Mouse (Mus musculus): Measurements from ENCODE around the gene Tbx6.

Gene Tbx6

GRCm38 (mm10) chr7:126821835-126822511, 40.7 kb downstream of the Tbx6 start:
- peak; percentile 35 to 48 for DNase-seq

- no peak for DNase-seq
These were observed 41.5 kb downstream of the Tbx6 start for GRCm38 (mm10) chr7:126822741-126823140.

GRCm38 (mm10) chr7:126823202-126823711, 42.0 kb downstream of the Tbx6 start:
- no peak for DNase-seq

GRCm38 (mm10) chr7:126823940-126824339, 42.7 kb downstream of the Tbx6 start:
- no peak for DNase-seq

- no peak for DNase-seq
These were observed 44.1 kb downstream of the Tbx6 start for GRCm38 (mm10) chr7:126825403-126825802.

GRCm38 (mm10) chr7:126825952-126826351, 44.7 kb downstream of the Tbx6 start:
- no peak for DNase-seq

- no peak for DNase-seq
These were observed 50.3 kb downstream of the Tbx6 start, which contains the start of gene 4930451I11Rik for GRCm38 (mm10) chr7:126831539-126831938. Gene 4930451I11Rik (minus strand): TSS chr7:126831639.

GRCm38 (mm10) chr7:126832036-126832598, 50.8 kb downstream of the Tbx6 start:
- DNase-seq: peak; percentile 51 to 68

- no peak for DNase-seq
These were observed 52.0 kb downstream of the Tbx6 start for GRCm38 (mm10) chr7:126833294-126833693.

Measured in thymus, adult 18-20 months (tissue).